Mouse (Mus musculus): ENCODE data around the gene Evc. TPM values are rescaled to one million over a fixed set of nuclear protein-coding genes. Genes with fewer than 3 reads are reported as not detected.

Gene Evc
- total RNA-seq (2014; fragmentation: Nextera tagmentation) = not detected in 2 replicates
- total RNA-seq (2017) = 0.11 TPM in 1 of 2 replicates, not detected in the other

DNA sequence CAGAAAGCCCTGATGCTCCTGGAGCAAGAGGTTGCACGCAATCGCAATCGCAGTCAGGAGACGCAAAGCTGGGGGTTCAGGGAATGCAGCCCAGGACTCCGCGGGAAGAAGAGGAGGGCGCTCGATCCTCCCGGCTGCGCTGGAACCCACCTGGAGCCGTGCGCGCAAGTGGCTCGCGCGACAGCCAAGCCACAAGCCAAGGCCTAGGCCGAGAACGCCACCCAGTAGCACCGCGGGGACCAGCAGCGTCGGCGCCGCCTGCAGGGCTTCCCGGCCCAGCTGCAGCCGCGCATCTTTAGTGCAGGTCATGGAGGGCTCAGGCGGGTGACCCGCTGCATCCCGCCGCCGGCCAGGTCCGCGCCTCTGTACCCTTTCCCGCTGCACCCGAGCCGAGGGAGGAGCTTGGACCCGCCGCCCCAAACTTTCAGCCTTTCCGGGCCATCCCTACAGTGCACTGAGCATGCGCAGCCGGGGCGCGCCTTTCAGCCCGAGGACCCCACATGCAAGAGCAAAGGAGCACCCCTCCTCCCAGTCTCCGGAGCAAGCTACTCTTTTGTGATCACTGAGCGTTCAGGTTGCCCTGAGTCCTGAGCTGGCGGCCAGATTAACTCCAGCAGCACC, at the start of gene Evc:
Evc (minus strand) TSS at position 410 of the 621 bp plus-strand sequence.
- ATAC-seq (replicated peaks; ENCODE audit: low FRiP score, low TSS enrichment, poor library complexity, severe bottlenecking) = no peak

DNA sequence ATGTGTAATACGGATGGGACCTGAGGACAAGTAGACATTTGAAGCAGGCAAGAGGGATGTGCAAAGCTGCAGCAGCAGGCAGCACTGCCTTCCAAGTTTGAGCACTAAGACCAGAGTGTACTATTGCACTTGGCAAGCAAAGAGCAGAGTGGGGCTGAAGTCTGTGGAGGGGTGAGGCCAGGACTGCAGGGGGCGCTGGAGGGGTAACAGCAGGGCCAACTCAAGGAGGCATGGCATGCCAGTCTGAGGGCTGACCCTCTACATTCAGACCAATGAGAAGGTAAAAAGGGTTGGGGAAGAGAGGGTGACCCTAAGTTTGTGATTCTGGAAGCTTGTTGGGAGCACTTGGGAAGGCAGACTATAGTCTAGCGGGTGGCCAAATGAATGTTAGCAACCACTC, 46.9 kb upstream of the Evc start:
- no peak for ATAC-seq (replicated peaks; ENCODE audit: low FRiP score, low TSS enrichment, poor library complexity, severe bottlenecking)

DNA sequence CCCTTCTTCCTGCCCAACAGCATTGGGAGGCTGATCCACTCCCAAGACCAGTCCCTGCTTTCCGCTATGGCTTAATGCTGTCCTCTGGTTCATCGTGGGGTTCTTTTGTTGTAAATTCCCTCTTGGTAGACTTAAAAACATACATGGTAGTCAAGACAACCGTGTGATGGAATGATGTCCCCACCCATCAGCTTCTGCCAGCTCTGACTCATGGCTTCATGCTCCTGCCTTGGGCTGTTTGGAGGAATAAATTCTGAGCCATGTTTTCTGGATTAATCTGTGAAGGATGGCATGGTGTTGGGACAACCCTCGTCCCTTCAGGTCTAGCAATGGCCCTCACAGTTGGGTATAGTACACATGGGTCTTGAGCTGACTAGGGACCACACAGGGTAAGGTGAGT, 43.9 kb upstream of the Evc start:
- ATAC-seq (replicated peaks; ENCODE audit: low FRiP score, low TSS enrichment, poor library complexity, severe bottlenecking) = no peak

DNA sequence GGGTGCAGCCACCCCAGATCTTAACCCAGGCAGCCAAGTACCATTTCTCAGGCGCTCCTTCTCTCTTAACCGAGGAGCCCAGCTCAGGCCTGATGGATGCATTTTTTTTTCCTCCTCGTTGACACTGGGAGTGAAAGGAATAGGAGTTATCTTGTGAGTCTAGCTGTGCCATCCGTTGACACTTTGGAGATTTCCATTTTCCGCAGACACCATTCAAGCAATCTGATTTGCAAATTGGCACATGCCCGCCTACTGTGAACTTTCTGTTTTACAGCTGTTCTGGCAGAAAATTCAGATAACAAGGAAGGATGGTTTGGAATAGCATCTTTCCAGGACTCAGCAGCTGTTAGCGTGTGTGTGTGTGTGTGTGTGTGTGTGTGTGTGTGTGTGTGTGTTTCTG, 40.7 kb upstream of the Evc start:
- ATAC-seq (replicated peaks; ENCODE audit: low FRiP score, low TSS enrichment, poor library complexity, severe bottlenecking) = no peak

DNA sequence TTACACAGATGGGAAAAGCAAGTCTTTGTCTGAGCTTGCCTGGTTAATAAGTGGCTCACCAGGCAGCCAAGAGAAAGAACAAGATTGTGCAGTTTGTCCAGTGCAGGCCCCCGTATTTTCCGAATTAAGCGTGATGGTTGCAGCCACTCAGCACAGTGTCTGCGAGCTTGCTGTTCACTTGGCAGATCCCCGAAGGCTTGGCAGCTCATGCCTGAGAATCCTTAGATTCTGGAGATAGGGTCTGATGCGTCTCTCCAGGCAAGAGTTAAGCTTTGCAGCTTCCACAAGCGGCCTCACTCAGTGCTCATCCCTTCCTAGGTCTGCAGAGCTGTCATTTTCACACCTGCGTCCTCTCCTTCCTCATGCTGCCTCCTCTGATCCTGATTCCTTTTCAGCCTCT, 32.1 kb upstream of the Evc start:
- ATAC-seq (replicated peaks; ENCODE audit: low FRiP score, low TSS enrichment, poor library complexity, severe bottlenecking) = no peak

DNA sequence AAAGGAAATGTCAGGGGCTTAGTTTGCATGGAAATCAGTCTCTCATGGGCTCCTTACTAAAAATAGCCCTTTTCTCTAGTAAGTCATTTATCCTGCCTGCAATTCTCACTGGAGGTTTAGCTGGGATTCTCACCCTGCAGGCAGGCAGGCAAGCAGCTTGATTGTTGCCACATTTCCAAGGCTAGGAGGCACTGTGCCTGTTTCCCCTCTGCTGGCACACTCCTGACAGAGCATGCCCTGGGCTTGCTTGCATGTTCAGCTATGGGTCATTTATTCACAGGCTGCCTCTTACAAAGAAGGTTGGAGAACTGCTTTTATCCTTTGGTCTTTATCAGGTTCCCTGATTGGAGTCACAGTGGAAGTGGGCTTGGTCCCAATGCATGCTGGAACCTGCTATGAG, 29.1 kb upstream of the Evc start:
- no peak for ATAC-seq (replicated peaks; ENCODE audit: low FRiP score, low TSS enrichment, poor library complexity, severe bottlenecking)

DNA sequence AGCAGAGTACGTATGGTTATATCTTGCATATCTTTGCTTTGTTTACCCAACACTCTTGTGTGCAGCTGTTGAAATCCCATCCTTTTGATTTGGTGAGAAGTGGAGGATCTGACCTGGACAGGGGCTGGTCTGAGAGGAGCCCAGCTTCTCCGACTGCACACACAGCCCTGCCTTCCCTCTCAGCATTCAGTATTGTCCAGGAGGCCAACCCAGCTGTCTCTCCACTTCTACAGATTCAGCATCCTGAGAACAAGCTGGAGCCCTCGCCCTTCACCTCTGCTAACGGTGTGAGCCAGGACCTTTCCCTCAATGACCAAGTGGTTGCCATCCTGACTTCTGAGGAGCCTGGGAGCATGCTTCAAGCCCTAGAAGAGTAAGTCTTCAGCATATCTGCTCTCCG, 26.6 kb upstream of the Evc start:
- no peak for ATAC-seq (replicated peaks; ENCODE audit: low FRiP score, low TSS enrichment, poor library complexity, severe bottlenecking)

DNA sequence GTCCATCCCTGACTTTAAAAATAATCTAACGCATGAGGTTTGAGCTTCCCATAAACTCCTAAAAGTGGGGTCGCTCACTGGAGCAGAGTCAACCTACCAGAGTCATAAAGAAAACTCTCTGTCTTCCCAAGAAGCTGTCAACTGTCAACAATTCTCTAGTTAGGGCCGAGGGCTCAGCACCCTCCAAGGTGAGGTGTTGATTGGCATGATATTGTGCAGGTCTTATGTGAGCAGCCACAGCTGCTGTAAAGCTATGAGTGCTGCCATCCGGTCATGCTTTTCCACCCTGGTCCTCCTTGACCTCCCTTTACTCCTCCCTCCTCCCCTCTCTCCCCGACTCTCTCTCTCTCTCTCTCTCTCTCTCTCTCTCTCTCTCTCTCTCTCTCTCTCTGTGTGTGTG, 25.9 kb upstream of the Evc start:
- no peak for ATAC-seq (replicated peaks; ENCODE audit: low FRiP score, low TSS enrichment, poor library complexity, severe bottlenecking)

DNA sequence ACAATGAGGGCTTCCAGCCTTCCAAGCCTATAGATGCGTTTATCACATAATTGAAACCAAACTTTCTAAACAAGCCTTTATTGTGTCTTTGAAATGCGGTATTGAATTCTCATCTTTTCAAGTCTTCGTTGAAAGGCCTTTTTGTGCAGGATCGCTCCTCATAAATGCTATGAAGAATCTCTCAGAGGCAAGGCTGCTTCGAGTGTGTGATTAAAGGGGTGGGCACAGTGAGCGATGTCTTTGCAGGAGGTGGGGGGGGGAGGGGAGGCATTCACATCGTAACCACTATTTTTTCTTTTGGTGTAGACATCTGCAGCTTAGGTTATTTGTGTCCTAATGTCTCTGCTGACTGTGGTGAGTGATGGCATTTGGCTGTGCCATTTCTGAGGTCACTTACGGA, 19.3 kb upstream of the Evc start:
- no peak for ATAC-seq (replicated peaks; ENCODE audit: low FRiP score, low TSS enrichment, poor library complexity, severe bottlenecking)

DNA sequence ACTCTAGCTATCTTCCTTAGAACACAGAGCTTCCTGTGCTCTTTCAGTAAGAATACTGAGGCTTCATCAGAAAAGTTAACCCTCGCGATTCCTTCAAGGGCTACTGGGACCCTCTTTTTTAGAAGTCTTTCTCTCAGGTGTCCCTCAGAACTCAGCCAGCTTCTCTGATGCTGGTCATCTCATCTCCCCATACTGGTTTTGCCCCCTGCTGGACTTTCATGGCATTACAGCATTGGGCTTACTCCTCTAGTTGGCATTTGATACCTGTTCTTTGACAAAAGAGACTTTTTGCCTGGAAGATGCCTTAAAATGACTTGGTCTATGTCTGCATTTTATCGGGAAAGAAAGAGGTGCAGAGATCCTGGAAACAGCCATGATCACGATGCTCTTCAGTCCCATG, 17.7 kb upstream of the Evc start:
- no peak for ATAC-seq (replicated peaks; ENCODE audit: low FRiP score, low TSS enrichment, poor library complexity, severe bottlenecking)

DNA sequence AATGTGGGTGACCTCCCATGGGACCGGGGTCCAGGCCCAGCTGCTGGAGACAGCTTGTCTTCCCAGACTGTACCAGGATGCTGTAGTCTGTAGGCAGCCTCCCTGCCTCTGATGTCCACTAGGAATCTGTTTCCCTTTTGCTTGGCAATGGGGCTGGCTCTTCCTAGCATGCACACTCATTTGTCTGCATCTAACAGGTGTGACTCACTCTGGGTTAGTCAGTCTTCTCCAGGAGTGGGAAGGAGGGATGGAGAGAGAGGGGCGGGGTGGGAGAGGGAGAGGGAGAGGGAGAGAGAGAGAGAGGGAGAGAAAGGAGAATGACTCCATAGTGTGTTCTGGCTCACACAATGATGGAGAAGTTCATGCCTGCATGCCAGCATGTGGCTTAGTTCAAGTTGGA, 15.1 kb upstream of the Evc start:
- no peak for ATAC-seq (replicated peaks; ENCODE audit: low FRiP score, low TSS enrichment, poor library complexity, severe bottlenecking)

DNA sequence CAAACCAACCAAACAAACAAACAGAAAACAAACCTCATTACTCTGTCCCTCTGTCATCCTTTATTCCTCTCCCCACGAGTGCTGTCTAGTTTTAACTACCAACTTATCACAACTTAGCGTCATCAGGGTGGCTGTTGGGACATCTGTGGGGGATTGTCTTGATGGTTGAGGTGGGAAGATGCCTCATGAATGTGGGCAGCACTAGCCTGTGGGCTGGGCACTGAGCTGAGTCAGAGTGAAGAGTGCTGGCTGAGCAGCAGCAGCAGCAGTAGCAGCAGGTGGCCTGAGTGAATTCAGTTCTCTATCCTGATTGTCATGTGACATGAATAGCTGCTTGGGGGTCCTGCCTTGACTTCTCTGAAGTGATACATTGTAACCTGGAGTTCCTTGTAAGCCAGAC, 7.3 kb upstream of the Evc start:
- ATAC-seq (replicated peaks; ENCODE audit: low FRiP score, low TSS enrichment, poor library complexity, severe bottlenecking) = no peak

DNA sequence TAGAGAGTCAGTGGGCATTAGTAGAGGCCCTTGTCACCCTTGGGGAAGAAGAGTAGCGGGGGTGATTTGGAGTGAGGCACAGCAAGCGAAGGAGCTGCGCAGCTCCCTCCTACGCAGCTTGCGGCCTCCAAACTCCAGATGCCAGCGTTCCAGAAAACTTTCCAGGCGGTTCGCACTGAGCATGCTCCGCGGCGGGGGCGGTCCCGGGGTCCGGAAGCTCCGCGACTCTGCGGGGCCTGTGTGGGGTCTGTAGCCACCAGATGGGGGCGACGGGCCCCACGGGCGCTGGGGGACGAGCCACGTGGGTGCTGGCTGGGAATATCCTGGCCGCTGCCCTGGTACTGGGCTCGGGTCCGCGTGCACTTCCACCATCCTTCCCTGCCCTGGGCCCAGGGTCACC, 1.6 kb upstream of the Evc start, which contains the start of gene Evc2:
Evc2 (plus strand) TSS at position 212 of the 400 bp plus-strand sequence.
- ATAC-seq (replicated peaks; ENCODE audit: low FRiP score, low TSS enrichment, poor library complexity, severe bottlenecking) = no peak

DNA sequence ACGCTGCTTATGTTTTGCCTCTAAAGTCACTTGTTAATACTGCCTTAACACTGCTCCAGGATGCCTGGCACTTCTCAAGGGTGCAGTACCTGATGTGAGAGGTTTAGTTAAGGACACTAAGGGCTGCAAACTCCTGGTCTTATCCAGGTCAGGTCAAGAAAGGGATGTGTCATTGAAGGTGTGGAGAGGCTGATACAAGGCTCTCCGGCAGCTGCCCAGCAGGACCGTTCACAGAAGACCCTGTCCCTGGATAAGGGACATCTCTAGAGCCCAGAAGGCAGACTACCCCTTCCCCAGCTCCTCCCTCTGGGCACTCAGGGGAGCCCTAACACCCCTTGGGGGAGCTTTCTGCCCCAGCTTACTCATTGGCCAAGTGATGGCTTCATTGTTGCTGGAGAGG, 1.0 kb upstream of the Evc start:
- no peak for ATAC-seq (replicated peaks; ENCODE audit: low FRiP score, low TSS enrichment, poor library complexity, severe bottlenecking)

DNA sequence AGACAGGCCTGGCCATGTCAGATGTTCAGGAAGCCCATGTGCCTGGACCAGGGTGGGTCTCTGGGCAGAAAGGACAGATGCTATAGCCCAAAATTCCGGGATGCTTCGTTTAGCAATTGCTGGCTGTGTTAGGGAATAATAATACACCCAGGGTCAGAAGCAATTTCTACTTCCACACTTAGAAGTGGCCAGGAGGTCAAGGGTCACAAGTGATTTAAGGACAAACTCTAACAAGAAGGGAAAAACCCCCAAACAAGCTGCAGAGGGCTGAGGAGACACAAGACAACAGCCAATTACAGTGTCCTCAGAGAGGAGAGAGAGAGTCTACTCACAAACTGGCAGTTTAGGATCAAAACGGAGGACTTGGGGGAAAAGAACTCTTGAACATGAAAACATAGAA, 1.6 kb downstream of the Evc start:
- ATAC-seq (replicated peaks; ENCODE audit: low FRiP score, low TSS enrichment, poor library complexity, severe bottlenecking) = no peak

DNA sequence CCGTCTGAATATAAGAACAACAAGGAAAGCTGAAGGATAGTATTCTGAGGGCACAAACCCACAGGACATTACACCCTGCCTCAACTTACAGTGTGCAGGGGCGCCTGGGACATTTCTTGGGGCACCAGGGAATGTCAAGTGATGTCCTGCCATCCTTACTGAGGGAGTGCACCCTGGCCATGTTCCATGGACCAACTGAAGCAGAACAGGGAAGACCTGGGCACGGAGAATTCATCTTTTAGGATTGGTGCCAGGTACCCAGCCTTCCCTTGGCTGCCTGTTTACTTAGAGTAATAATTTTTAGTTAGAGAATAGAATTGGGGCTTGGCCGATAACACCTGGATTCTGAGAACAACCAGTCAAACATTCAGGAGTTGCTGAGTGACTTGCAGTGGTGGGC, 4.6 kb downstream of the Evc start:
- ATAC-seq (replicated peaks; ENCODE audit: low FRiP score, low TSS enrichment, poor library complexity, severe bottlenecking) = no peak

DNA sequence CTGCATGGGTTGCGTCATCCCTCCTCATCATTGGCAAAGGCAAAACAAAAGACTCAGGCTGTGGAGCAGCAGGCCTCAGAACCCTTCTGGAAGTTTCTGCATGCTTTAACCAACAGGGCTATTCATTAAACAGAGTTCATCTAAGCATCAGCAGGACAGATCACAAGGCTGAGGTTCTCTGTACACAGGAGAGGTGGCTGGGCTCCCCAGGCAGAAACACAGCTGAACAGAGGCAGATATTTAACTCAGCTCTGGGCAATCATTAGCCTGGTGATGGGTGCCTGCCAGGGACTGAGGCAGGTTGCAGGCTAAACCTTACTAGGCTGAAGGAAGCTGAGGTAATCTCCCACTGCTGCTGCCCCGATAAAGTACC, 5.6 kb downstream of the Evc start:
- ATAC-seq (replicated peaks; ENCODE audit: low FRiP score, low TSS enrichment, poor library complexity, severe bottlenecking) = no peak

DNA sequence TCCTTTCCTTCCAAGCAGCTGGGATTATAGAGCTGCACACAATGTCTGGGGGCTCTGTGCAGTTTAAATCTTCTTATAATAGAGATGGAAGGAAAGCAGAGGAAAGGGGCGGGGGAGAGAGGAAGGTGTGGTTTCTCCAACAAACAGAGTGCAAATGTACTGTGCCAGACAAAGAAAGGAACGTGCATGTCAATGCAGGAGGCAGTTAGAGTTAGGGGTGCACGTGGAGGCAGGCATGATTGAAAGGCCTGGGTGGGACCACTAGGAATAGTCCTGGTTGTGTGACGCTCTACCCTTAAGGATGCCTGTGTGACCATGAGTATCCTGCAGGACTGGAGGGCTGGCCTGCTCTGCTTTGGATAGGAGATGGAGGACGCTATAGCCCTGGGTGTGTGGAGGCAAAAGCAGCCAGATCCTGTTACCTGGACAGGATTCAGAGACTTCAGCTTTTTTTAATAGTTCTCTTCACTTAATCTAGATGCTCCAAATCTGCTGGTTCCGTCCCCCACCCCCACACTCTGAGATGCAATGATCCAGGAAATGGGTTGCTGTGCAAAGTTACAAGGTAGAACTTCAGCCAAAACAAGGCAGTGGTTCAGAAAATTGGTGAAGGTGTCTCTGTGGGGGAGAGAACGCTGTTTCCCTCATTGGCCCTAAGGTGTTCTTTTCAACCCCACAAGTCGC, 6.1 kb downstream of the Evc start:
- no peak for ATAC-seq (replicated peaks; ENCODE audit: low FRiP score, low TSS enrichment, poor library complexity, severe bottlenecking)

DNA sequence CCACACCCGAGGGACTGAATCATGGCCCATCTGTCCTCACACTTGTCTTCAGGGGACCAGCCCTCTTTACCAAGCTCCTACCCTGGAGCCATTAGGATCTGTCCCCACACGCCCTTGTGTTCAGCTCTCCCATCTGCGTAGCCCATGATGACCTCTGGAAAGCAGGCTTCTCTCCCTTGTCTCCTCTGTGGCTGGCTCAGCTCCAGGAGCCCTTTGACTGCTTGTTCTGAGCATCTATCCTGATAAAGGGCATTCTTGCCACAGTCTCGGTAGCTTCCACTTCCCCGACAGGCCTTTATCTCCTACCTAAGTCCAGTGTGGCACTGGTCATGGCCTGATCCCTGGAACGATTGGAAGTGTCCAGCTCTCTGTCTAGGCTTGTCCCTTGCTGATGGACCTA, 10.0 kb downstream of the Evc start:
- no peak for ATAC-seq (replicated peaks; ENCODE audit: low FRiP score, low TSS enrichment, poor library complexity, severe bottlenecking)

DNA sequence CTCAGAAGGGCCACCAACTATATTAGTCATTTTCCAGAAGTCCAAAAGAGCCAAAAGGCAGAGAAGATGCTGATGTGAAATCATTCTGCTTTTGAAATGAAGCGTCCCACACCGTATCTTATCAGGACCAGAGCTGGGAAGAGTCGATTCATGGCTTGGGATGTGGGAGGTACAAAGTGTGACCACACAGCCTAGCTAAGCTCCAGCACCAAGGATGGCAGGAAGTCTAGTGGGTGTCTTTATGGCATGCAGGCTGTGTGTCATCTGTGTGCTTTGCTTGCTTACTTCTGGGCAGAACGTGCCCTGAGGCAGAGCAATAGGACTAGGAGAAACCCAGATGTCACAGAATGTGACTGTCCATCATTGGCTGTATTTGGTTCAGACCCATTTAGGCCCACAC, 15.9 kb downstream of the Evc start:
- no peak for ATAC-seq (replicated peaks; ENCODE audit: low FRiP score, low TSS enrichment, poor library complexity, severe bottlenecking)

DNA sequence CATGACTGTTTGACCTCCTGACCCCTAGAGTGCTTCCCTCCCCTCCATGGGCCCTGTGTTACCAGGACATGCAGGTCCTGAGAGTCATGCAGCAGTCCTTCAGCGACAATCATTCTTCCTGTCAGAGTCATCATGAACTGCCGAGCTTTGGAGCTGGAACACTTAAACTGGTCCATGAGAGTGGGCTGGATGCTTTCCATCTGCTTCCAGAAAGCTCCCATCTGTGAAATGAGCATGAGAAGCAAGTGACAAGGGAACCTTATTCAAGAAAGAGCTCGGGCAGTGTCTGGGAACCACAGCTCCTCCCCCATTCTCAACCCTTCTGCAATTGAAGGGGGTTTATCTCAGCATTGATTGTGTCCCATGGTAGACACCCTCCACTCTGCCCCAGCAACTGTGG, 16.5 kb downstream of the Evc start:
- no peak for ATAC-seq (replicated peaks; ENCODE audit: low FRiP score, low TSS enrichment, poor library complexity, severe bottlenecking)

DNA sequence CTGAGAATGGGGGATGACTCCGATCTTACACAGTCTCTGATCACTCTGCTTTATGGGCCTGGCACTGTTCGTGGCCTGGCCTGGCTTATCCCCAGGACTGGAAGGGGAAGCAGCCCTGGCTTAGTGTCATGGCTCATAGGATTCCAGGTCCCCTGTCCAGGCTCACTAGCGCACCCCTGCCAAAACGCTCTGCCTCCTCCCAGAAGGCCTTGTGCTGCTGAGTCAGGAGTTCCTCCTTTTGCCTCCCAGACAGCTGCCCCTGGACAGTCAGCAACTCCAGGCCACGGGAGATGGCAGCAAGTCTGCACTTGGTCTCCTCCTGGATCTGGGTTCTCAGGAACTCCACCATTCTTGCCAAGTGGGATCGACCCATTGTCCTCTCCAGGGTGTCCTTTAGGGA, 18.0 kb downstream of the Evc start:
- no peak for ATAC-seq (replicated peaks; ENCODE audit: low FRiP score, low TSS enrichment, poor library complexity, severe bottlenecking)

Data from megakaryocyte-erythroid progenitor cell, adult 5-6 weeks (primary cell).